Comparison of ENCODE assay signal across 16 mouse cellular contexts in the genomic region with DNA sequence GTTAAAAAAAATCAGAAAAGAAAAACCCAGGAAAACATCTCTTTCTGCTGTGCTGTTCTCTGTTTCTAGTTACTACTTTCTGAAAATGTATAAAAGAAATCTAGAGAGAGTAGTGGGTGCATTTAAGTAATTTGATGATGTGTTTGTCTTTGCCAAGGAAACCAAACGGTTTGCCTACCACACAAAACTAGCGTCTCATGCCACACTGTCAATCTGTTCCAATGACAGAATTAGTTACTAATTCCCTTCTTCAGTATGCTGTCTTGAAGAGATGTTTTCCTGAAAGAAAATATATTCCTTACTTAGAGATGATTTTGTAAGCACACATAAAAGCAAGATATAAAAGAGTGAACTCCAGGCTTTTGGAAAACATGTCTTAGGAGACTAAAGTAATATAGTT.
"Had no signal": no experiment of that assay in that cellular context is flagged by ENCODE, and none has a peak within 500 bp of the region (broad histone marks: within the 10 kb centered on the region; RNA-seq: fewer than 3 reads in every experiment).

No protein-coding gene starts in this region.

- DNase-seq: lung, adult 18-20 months; lung, embryonic 14.5 days; lung, postnatal 10 days; lung, postnatal 4 days; midbrain, embryonic 14.5 days; right cerebral cortex, postnatal 14 days; thymus, adult 2 months; thymus, postnatal 25 days; thymus, postnatal 4 days had no signal

- H3K27me3 ChIP-seq: midbrain, embryonic 12.5 days; neural tube, embryonic 12.5 days; stomach, embryonic 15.5 days had no signal

- H3K9me3 ChIP-seq: midbrain, embryonic 10.5 days; midbrain, embryonic 12.5 days; neural tube, embryonic 12.5 days; stomach, embryonic 15.5 days had no signal

- H3K27ac ChIP-seq: midbrain, embryonic 10.5 days; midbrain, embryonic 12.5 days; neural tube, embryonic 12.5 days; stomach, embryonic 15.5 days; stomach, postnatal 0 days had no signal

- H3K36me3 ChIP-seq: midbrain, embryonic 10.5 days; midbrain, embryonic 12.5 days; neural tube, embryonic 12.5 days; stomach, embryonic 15.5 days had no signal

- H3K4me2 ChIP-seq: lung, embryonic 14.5 days; midbrain, embryonic 12.5 days; neural tube, embryonic 12.5 days; stomach, embryonic 15.5 days had no signal

- H3K9ac ChIP-seq: lung, embryonic 14.5 days; midbrain, embryonic 12.5 days; neural tube, embryonic 12.5 days; stomach, embryonic 15.5 days had no signal

- H3K4me1 ChIP-seq: midbrain, embryonic 10.5 days; midbrain, embryonic 12.5 days; neural tube, embryonic 12.5 days; stomach, embryonic 15.5 days had no signal

- H3K4me3 ChIP-seq: midbrain, embryonic 10.5 days; midbrain, embryonic 12.5 days; myocyte; neural tube, embryonic 12.5 days; stomach, embryonic 15.5 days had no signal

- ATAC-seq: midbrain, embryonic 16.5 days had no signal
